Mouse (Mus musculus) neural tube, embryonic 12.5 days (tissue): ENCODE measurements around the gene Ndufv1. TPM values are rescaled to one million over a fixed set of nuclear protein-coding genes. Genes with fewer than 3 reads are reported as not detected.

Experiments
- ATAC-seq: fragments of 200-750 bp; cut with Nextera tagmentation; 2 replicates; pipeline ENCODE4 v1.8.0; 2017; ENCODE audit warnings: low read depth, mild to moderate bottlenecking, moderate TSS enrichment, moderate library complexity; ENCODE audit not compliant: low FRiP score
- H3K27ac ChIP-seq: fragments of 300-500 bp; sonication (generic); 2 replicates; pipeline ENCODE4 v1.5.1; 2016
- H3K27me3 ChIP-seq: fragments of 300-500 bp; sonication (generic); replicated peaks from 2 replicates; pipeline ENCODE4 v1.6.1; 2016; ENCODE audit warnings: mild to moderate bottlenecking
- H3K36me3 ChIP-seq: fragments of 300-500 bp; sonication (generic); 2 replicates; pipeline ENCODE4 v1.6.1; 2016; ENCODE audit warnings: mild to moderate bottlenecking
- H3K4me1 ChIP-seq: fragments of 300-500 bp; sonication (generic); 2 replicates; pipeline ENCODE4 v1.6.1; 2016
- H3K4me2 ChIP-seq: fragments of 300-500 bp; sonication (generic); replicated peaks from 2 replicates; pipeline ENCODE4 v1.6.1; 2016; ENCODE audit warnings: mild to moderate bottlenecking
- H3K4me3 ChIP-seq: fragments of 300-500 bp; sonication (generic); 2 replicates; pipeline ENCODE4 v1.5.1; 2016
- H3K9ac ChIP-seq: fragments of 300-500 bp; sonication (generic); 2 replicates; pipeline ENCODE4 v1.6.1; 2016; ENCODE audit warnings: mild to moderate bottlenecking
- H3K9me3 ChIP-seq: fragments of 300-500 bp; sonication (generic); 2 replicates; pipeline ENCODE4 v1.6.1; 2016; ENCODE audit warnings: mild to moderate bottlenecking
- WGBS: fragments of 180-500 bp; shearing (Covaris S2); methylation state at CpG from one replicate; pipeline ENCODE4 v1.1.7; 2016; 5-methylcytosine and 5-hydroxymethylcytosine counted together
- polyA plus RNA-seq: library from polyadenylated mRNA; unstranded; fragments of >200 nt; fragmentation: Nextera tagmentation; extraction: Ambion mirVana; gene quantifications from 2 replicates; pipeline ENCODE4 v1.2.1, GENCODE M21; 2016

Ndufv1 gene
- polyA plus RNA-seq, 1 experiment from 2014 or later, result 209 TPM

- 63% methylated on average over 8 of the region's 8 CpGs for WGBS
- no peak overlapping the region for H3K9ac ChIP-seq
- peaks cover 17% of the 10 kb centered on the region for H3K4me1 ChIP-seq
- no peak overlapping the region for H3K4me2 ChIP-seq
- ATAC-seq, result no peak
- H3K9me3 ChIP-seq, result no peaks in the 10 kb centered on the region
- H3K27ac ChIP-seq, result no peak overlapping the region
- no peak overlapping the region for H3K4me3 ChIP-seq
- H3K27me3 ChIP-seq, result no peaks in the 10 kb centered on the region
- no peaks in the 10 kb centered on the region for H3K36me3 ChIP-seq
Observed at GRCm38 (mm10) chr19:3997231-3997630, 15.4 kb downstream of the Ndufv1 start.

DNA sequence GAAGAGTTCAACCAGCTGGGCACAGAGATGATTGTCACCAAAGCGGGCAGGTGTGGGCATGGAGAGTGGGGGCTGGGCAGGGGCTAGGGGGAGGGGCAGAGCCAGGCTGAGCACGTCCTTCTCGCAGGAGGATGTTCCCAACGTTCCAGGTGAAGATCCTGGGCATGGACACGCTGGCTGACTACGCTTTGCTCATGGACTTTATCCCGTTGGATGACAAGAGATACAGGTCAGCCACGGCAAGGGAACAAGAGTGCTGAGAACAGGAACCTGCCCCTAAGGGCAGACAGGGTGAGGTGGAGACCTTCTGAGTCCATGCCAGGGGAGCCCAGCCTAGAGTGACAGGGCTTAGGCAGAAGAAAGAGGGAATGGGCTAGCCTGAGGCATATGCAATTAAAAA lies 15.9 kb downstream of the Ndufv1 start:
- H3K9me3 ChIP-seq, result no peaks in the 10 kb centered on the region
- H3K4me1 ChIP-seq, result peaks cover 15% of the 10 kb centered on the region
- no peak overlapping the region for H3K9ac ChIP-seq
- no peak overlapping the region for H3K27ac ChIP-seq
- H3K4me2 ChIP-seq, result no peak overlapping the region
- 89% methylated on average over 8 of the region's 8 CpGs for WGBS
- no peaks in the 10 kb centered on the region for H3K36me3 ChIP-seq
- no peak overlapping the region for H3K4me3 ChIP-seq
- no peak for ATAC-seq
- H3K27me3 ChIP-seq, result no peaks in the 10 kb centered on the region

DNA sequence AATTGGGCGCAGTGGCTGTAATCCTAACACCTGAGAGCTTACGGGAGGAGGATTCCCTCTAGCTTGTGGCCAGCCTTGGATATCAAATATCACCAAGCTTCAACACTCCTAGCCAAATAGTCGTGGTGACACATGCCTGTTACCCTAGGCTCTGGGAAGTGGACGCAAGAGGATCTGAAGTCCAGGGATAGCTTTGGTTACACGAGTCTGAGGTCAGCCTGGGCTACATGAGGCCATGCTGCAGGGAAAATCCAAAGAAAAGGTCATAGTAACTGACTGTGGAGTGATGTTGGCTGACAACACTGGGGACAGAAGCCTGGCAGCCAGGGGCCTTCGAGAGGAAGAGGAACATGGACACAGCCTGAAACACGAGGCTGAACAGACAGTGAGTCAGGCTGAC lies 16.5 kb downstream of the Ndufv1 start:
- ATAC-seq, result no peak
- H3K27ac ChIP-seq, result no peak overlapping the region
- H3K4me2 ChIP-seq, result no peak overlapping the region
- H3K9ac ChIP-seq, result no peak overlapping the region
- WGBS, result 76% methylated on average over 7 of the region's 7 CpGs
- H3K4me3 ChIP-seq, result no peak overlapping the region
- no peaks in the 10 kb centered on the region for H3K9me3 ChIP-seq
- peaks cover 9% of the 10 kb centered on the region for H3K4me1 ChIP-seq
- H3K36me3 ChIP-seq, result no peaks in the 10 kb centered on the region
- H3K27me3 ChIP-seq, result no peaks in the 10 kb centered on the region

- Histone ChIP-seq H3K9me3 (no peaks in the 10 kb centered on the region), H3K4me2 (no peak overlapping the region), H3K4me1 (peaks cover 9% of the 10 kb centered on the region; the same call in 1 of the 2 replicates), H3K27ac (no peak overlapping the region), H3K9ac (no peak overlapping the region), H3K36me3 (no peaks in the 10 kb centered on the region), H3K4me3 (no peak overlapping the region), H3K27me3 (no peaks in the 10 kb centered on the region)
- ATAC-seq, result no peak
- 93% methylated on average over 3 of the region's 3 CpGs for WGBS
Observed at GRCm38 (mm10) chr19:3995505-3995904, 17.1 kb downstream of the Ndufv1 start.

DNA sequence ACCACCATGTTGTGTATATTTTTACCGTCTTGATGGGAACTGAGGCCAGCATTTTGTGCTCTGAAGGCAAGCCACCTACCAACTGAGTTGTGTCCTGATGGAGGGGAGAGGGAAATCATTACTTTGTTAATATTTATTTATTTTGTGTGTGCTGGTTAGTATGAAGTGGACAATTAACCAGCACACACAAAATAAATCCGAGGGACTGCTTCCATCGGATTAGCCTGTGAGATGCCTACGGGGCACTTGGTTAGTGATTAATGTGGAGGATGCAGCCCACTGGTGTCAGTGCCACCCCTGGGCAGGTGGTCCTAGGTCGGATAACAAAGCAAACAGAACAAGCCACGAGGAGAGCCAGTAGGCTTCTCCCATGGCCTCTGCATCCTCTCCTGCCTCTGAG lies 17.7 kb downstream of the Ndufv1 start:
- H3K4me1 ChIP-seq, result peaks cover 9% of the 10 kb centered on the region; the same call in 1 of the 2 replicates
- H3K9me3 ChIP-seq, result no peaks in the 10 kb centered on the region
- H3K4me3 ChIP-seq, result no peak overlapping the region
- H3K36me3 ChIP-seq, result no peaks in the 10 kb centered on the region
- no peaks in the 10 kb centered on the region for H3K27me3 ChIP-seq
- WGBS, result 67% methylated on average over 6 of the region's 6 CpGs
- no peak overlapping the region for H3K27ac ChIP-seq
- H3K4me2 ChIP-seq, result no peak overlapping the region
- no peak for ATAC-seq
- no peak overlapping the region for H3K9ac ChIP-seq

GRCm38 (mm10) chr19:3992416-3992815 lies 20.2 kb downstream of the Ndufv1 start, which contains the start of gene Tbx10:
Gene Tbx10 (plus strand): TSS chr19:3992752.
- H3K36me3 ChIP-seq, result no peaks in the 10 kb centered on the region
- WGBS, result 57% methylated on average over 5 of the region's 5 CpGs
- no peaks in the 10 kb centered on the region for H3K27me3 ChIP-seq
- ATAC-seq, result no peak
- 0 out of 2 replicates have a peak, but pooled peaks cover 4% of the 10 kb centered on the region for H3K4me1 ChIP-seq
- no peak within 1 kb of the TSS for H3K27ac ChIP-seq
- H3K9me3 ChIP-seq, result no peaks in the 10 kb centered on the region
- H3K4me3 ChIP-seq, result no peak within 1 kb of the TSS
- H3K9ac ChIP-seq, result no peak within 1 kb of the TSS
- H3K4me2 ChIP-seq, result no peak within 1 kb of the TSS

GRCm38 (mm10) chr19:3991966-3992365 lies 20.6 kb downstream of the Ndufv1 start:
- H3K27me3 ChIP-seq, result no peaks in the 10 kb centered on the region
- H3K9me3 ChIP-seq, result no peaks in the 10 kb centered on the region
- H3K4me2 ChIP-seq, result no peak overlapping the region
- H3K4me3 ChIP-seq, result no peak overlapping the region
- no peak overlapping the region for H3K9ac ChIP-seq
- WGBS, result 85% methylated on average over 3 of the region's 3 CpGs
- no peak for ATAC-seq
- no peaks in the 10 kb centered on the region for H3K36me3 ChIP-seq
- H3K4me1 ChIP-seq, result 0 out of 2 replicates have a peak, but pooled peaks cover 4% of the 10 kb centered on the region
- H3K27ac ChIP-seq, result no peak overlapping the region

GRCm38 (mm10) chr19:3991562-3991961 lies 21.0 kb downstream of the Ndufv1 start:
- ATAC-seq, result no peak
- Histone ChIP-seq H3K4me1 (0 out of 2 replicates have a peak, but pooled peaks cover 4% of the 10 kb centered on the region), H3K27ac (no peak overlapping the region), H3K9me3 (no peaks in the 10 kb centered on the region), H3K4me3 (no peak overlapping the region), H3K27me3 (no peaks in the 10 kb centered on the region), H3K36me3 (no peaks in the 10 kb centered on the region), H3K4me2 (no peak overlapping the region), H3K9ac (no peak overlapping the region)
- WGBS, result 95% methylated on average over 3 of the region's 3 CpGs

DNA sequence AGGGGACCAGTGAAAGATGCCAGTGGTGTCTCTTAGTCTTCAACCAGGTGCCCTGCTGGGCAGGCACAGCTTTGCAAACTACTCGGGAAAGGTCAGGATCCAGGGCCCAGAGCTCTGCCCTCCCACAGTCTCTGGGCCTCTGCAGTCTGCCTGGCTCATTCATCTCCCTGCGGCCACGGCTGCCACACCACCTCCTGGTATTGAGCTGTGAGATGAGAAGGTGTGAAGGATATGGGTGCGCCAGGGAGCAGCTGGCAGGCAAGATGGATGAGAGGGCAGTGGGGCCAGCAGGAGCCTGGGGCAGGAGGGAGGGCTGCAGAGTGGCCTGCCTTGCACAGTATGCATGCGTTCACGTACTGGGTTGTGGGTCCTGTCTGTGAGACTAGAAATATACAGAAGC lies 21.8 kb downstream of the Ndufv1 start:
- Histone ChIP-seq H3K9ac (no peak overlapping the region), H3K4me1 (peaks cover 8% of the 10 kb centered on the region), H3K9me3 (no peaks in the 10 kb centered on the region), H3K36me3 (no peaks in the 10 kb centered on the region), H3K4me2 (no peak overlapping the region), H3K4me3 (no peak overlapping the region), H3K27ac (no peak overlapping the region), H3K27me3 (no peaks in the 10 kb centered on the region)
- 38% methylated on average over 6 of the region's 6 CpGs for WGBS
- no peak for ATAC-seq

GRCm38 (mm10) chr19:3988750-3989149 lies 23.9 kb downstream of the Ndufv1 start:
- Histone ChIP-seq H3K9ac (no peak overlapping the region), H3K4me2 (no peak overlapping the region), H3K36me3 (no peaks in the 10 kb centered on the region), H3K9me3 (no peaks in the 10 kb centered on the region), H3K27ac (no peak overlapping the region), H3K4me3 (no peak overlapping the region), H3K4me1 (peaks cover 26% of the 10 kb centered on the region), H3K27me3 (no peaks in the 10 kb centered on the region)
- WGBS, result 95% methylated on average over 4 of the region's 4 CpGs
- no peak for ATAC-seq

GRCm38 (mm10) chr19:3988066-3988465 lies 24.5 kb downstream of the Ndufv1 start:
- H3K4me3 ChIP-seq, result no peak overlapping the region
- no peak overlapping the region for H3K9ac ChIP-seq
- WGBS, result 92% methylated on average over 14 of the region's 14 CpGs

DNA sequence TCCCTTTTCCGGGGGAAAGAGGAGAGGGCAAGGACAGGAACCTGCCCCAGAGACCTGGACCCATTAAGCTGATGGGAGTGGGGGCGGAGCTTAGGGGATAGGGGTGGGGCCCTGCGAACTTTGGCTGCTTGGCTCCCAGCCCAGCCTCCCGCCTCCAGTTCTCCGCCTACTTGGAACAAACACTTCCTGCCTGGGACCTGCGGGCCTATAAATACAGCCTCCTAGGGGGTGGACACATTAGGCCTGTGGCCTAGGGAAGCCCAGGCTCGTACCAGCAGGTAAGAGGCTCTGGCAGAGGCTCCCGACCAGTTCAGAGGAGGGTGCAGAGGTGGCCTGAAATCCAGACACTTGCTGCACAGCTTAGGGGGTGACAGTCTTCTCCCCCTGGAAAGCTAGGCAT lies 26.3 kb downstream of the Ndufv1 start, which contains the start of gene Acy3:
TSS of gene Acy3 (plus strand) at position 237 of the 400 bp plus-strand sequence.
- WGBS, result 12% methylated on average over 8 of the region's 8 CpGs
- Histone ChIP-seq H3K9ac (no peak within 1 kb of the TSS), H3K36me3 (no peaks in the 10 kb centered on the region), H3K4me3 (no peak within 1 kb of the TSS), H3K27me3 (no peaks in the 10 kb centered on the region), H3K4me2 (0 out of 2 replicates have a peak within 1 kb of the TSS, but pooled peaks have one; percentile 4), H3K9me3 (no peaks in the 10 kb centered on the region), H3K4me1 (peaks cover 27% of the 10 kb centered on the region), H3K27ac (no peak within 1 kb of the TSS)
- peak; percentile 54; the same call in 1 of the 2 replicates for ATAC-seq

More at GRCm38 (mm10) chr19:3988066-3988465, 24.5 kb downstream of the Ndufv1 start:
- ATAC-seq, result no peak
- Histone ChIP-seq H3K27ac (no peak overlapping the region), H3K36me3 (no peaks in the 10 kb centered on the region), H3K9me3 (no peaks in the 10 kb centered on the region), H3K4me1 (peaks cover 27% of the 10 kb centered on the region), H3K27me3 (no peaks in the 10 kb centered on the region), H3K4me2 (no peak overlapping the region)

DNA sequence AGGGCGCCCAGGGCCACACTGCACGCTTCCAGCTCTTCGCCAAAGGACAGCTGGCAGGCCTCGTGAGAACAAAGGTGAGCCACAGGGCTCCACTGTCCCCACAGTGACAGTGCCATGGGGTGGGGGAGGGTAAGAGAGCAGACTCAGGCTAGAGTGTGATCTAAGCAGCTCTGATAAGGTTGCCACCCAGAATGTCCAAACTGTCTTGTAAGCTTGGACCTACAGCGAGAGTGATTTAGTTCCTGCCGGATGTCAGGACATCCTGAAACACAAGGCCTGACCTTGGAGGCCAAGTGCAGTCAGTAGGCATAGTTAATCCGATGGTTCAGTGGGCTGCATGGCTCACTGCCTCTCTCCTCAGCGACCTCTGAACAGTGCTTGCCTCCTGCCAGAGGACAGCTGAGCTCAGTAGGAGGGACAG lies 27.3 kb downstream of the Ndufv1 start:
- ATAC-seq, result no peak; the same call in 1 of the 2 replicates
- 0 out of 2 replicates have a peak overlapping the region, but pooled peaks have one; percentile 4 for H3K4me2 ChIP-seq
- H3K27ac ChIP-seq, result no peak overlapping the region
- no peak overlapping the region for H3K4me3 ChIP-seq
- no peaks in the 10 kb centered on the region for H3K9me3 ChIP-seq
- WGBS, result 18% methylated on average over 8 of the region's 8 CpGs
- peaks cover 23% of the 10 kb centered on the region for H3K4me1 ChIP-seq
- 0 out of 2 replicates have a peak overlapping the region, but pooled peaks have one; percentile 13 for H3K9ac ChIP-seq
- H3K27me3 ChIP-seq, result no peaks in the 10 kb centered on the region
- no peaks in the 10 kb centered on the region for H3K36me3 ChIP-seq
